Mouse (Mus musculus) limb, embryonic 14.5 days (tissue): ENCODE measurements at regions not wholly inside any gene's neighbourhood (a gene's known extent, or its start where the extent isn't known, plus 50 kb on each side); places are given as distances from the start of the nearest gene placed in this dataset.

Experiments used
- ATAC-seq: fragments of 200-750 bp; cut with Nextera tagmentation; 2 replicates; pipeline ENCODE4 v1.8.0; 2017; ENCODE audit warnings: low read depth, moderate number of reproducible peaks, moderate TSS enrichment; ENCODE audit not compliant: low FRiP score
- DNase-seq: peaks from one replicate; pipeline ENCODE4 v3.0.0-alpha.2; 2015; ENCODE audit warnings: low spot score
- H3K27ac ChIP-seq: fragments of 300-500 bp; sonication (generic); replicated peaks from 2 replicates; pipeline ENCODE4 v1.5.1; 2014; ENCODE audit warnings: low read depth, mild to moderate bottlenecking, low read length, moderate library complexity, mixed read lengths
- H3K27me3 ChIP-seq: fragments of 300-500 bp; sonication (generic); 2 replicates; pipeline ENCODE4 v1.6.1; 2014; ENCODE audit warnings: low read length, mixed read lengths; ENCODE audit not compliant: control insufficient read depth, insufficient read depth
- H3K36me3 ChIP-seq: fragments of 300-500 bp; sonication (generic); 2 replicates; pipeline ENCODE4 v1.6.1; 2014; ENCODE audit warnings: mild to moderate bottlenecking, low read length, moderate library complexity, mixed read lengths; ENCODE audit not compliant: control insufficient read depth, insufficient read depth
- H3K4me1 ChIP-seq: fragments of 300-500 bp; sonication (generic); 2 replicates; pipeline ENCODE4 v1.6.1; 2014; ENCODE audit warnings: antibody characterized with exemption, low read length, mixed read lengths; ENCODE audit not compliant: control insufficient read depth, insufficient read depth
- H3K4me2 ChIP-seq: fragments of 300-500 bp; sonication (generic); replicated peaks from 2 replicates; pipeline ENCODE4 v1.6.1; 2014; ENCODE audit warnings: low read depth, mild to moderate bottlenecking, low read length, moderate library complexity; ENCODE audit not compliant: severe bottlenecking
- H3K4me3 ChIP-seq: fragments of 300-500 bp; sonication (generic); replicated peaks from 2 replicates; pipeline ENCODE4 v1.5.1; 2014; ENCODE audit warnings: low read length
- H3K9ac ChIP-seq: fragments of 300-500 bp; sonication (generic); 2 replicates; pipeline ENCODE4 v1.6.1; 2014; ENCODE audit warnings: mild to moderate bottlenecking, low read depth, low read length, moderate library complexity; ENCODE audit not compliant: severe bottlenecking
- H3K9me3 ChIP-seq: fragments of 300-500 bp; sonication (generic); 2 replicates; pipeline ENCODE4 v1.6.1; 2016; ENCODE audit warnings: low read length; ENCODE audit not compliant: control insufficient read depth
- POLR2A ChIP-seq: fragments of 200-500 bp; IDR thresholded peaks from 2 replicates; pipeline ENCODE4 v1.8.0; 2012; ENCODE audit warnings: inconsistent platforms, mild to moderate bottlenecking, moderate library complexity, borderline replicate concordance; ENCODE audit not compliant: insufficient read depth, insufficient read length; ENCODE audit errors: extremely low read depth
- WGBS: fragments of 180-500 bp; shearing (Covaris S2); extraction: QIAGEN DNeasy Blood & Tissue Kit; methylation state at CpG from one replicate; pipeline ENCODE4 v1.1.7; 2014; 5-methylcytosine and 5-hydroxymethylcytosine counted together

DNA sequence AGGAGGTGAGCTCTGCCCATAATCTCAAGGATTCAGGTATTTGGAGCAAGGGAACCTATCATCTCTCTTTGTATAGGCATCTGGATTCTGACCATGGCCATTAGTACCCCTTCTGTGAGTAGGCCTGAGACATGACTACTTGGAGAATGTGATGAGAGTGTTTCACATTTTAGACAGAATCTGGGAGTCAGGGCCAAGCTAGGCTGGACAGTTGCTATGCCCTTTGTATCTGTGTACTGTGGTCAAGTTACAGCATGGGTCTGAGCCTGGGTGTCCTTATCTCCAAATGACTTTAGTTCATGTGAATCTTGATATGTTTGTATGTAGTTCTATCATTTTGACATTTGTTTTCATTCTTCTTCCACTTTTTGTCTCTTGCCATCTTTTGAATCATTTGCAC lies 336.3 kb upstream of the Gm21798 start:
- H3K4me1 ChIP-seq: no peaks in the 10 kb centered on the region
- no peak for ATAC-seq

DNA sequence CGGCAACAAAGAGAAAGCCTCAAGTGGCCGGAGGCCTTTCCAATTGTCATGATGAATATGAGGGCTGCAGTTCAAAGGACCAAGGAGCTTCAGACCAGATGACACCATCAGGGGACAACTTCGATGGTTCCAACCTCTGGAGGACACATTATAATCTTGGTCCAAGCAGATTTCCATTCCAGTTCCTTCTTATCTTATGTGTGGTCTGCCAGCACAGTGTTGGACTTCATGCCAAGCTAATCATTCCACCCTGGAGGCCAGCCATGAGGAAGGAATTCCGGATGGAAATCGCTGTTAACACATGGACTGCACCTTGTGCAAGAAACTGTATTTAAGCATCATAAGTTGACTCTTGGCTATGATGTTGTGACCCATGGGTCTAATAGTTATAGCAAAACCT lies 334.5 kb upstream of the Gm21798 start:
- Histone ChIP-seq H3K9ac (no peak overlapping the region), H3K27ac (no peak overlapping the region), H3K9me3 (no peaks in the 10 kb centered on the region), H3K4me2 (no peak overlapping the region), H3K36me3 (no peaks in the 10 kb centered on the region), H3K4me3 (no peak overlapping the region), H3K4me1 (no peaks in the 10 kb centered on the region), H3K27me3 (no peaks in the 10 kb centered on the region)
- 79% methylated on average over 5 of the region's 5 CpGs for WGBS
- DNase-seq (no peak), ATAC-seq (no peak)
- no peak for TF ChIP-seq POLR2A

More for the DNA sequence above, 336.3 kb upstream of the Gm21798 start:
- Histone ChIP-seq H3K4me2 (no peak overlapping the region), H3K9me3 (no peaks in the 10 kb centered on the region), H3K27ac (no peak overlapping the region), H3K4me3 (no peak overlapping the region), H3K27me3 (no peaks in the 10 kb centered on the region), H3K36me3 (no peaks in the 10 kb centered on the region), H3K9ac (no peak overlapping the region)
- no peak for TF ChIP-seq POLR2A
- DNase-seq: no peak

DNA sequence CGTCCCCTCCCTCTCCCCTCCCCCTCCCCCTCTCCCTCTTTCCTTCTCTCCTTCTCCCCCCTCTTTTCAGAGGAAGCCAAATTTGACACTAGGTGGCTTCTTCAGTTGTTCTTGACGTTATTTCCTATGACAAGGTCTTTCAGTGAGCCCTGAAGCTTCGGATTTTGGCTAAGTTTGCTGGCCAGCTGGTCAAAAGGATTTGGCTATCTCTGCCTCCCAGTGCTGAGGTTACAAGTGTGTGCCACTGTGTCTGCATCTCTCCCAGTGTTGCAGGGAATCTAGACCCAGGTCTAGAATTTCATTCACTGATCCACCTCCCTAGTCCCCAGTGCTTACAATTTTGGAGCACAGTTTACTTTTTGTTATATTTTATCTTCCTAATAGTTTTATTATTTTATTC lies 329.7 kb upstream of the Gm21798 start:
- Histone ChIP-seq H3K4me3 (no peak overlapping the region), H3K4me2 (no peak overlapping the region), H3K4me1 (no peaks in the 10 kb centered on the region), H3K27me3 (no peaks in the 10 kb centered on the region), H3K27ac (no peak overlapping the region), H3K9me3 (no peaks in the 10 kb centered on the region), H3K36me3 (no peaks in the 10 kb centered on the region), H3K9ac (no peak overlapping the region)
- no peak for TF ChIP-seq POLR2A
- WGBS: 34% methylated on average over 2 of the region's 3 CpGs
- no peak for DNase-seq
- no peak for ATAC-seq

DNA sequence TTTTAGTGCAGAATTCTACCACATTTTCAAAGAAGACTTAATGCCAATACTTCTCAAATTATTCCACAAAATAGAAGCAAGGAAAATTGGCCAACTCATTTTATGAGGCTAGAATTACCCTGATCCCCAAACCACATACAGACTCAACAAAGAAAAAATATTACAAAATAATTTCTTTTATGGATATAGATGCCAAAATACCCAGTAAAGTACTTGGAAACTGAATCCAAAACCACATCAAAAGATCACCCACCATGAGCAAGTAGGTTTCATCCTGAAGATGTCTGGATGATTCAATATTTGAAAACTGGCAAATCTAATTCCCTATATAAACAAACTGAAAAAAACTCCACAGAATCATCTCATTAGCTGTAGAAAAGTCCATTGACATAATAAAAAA lies 316.7 kb upstream of the Gm21798 start:
- Histone ChIP-seq H3K4me2 (no peak overlapping the region), H3K27ac (no peak overlapping the region), H3K9ac (no peak overlapping the region), H3K27me3 (no peaks in the 10 kb centered on the region), H3K4me1 (no peaks in the 10 kb centered on the region), H3K9me3 (no peaks in the 10 kb centered on the region), H3K36me3 (no peaks in the 10 kb centered on the region), H3K4me3 (no peak overlapping the region)
- ATAC-seq (no peak), DNase-seq (no peak)
- TF ChIP-seq POLR2A: no peak

DNA sequence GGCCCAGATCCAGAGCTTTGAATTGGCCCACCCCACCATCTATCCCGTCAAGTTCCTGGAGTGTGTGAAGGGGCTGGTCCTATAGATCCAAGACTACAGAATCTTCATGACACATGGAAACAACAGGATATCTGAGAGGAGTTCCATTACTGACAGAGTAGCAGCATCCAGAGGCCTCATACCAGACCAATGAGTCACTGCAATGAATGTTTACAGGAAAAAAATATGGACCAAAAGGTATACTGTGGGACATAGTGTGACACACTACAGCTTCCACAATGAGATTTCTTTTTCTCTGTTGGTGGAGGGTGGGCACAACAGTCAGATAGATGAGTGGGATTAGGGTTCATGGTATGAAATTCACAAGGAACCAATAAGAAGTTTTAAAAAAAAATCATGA lies 316.0 kb upstream of the Gm21798 start:
- Histone ChIP-seq H3K9ac (no peak overlapping the region), H3K27ac (no peak overlapping the region), H3K4me3 (no peak overlapping the region), H3K27me3 (no peaks in the 10 kb centered on the region), H3K4me2 (no peak overlapping the region), H3K9me3 (no peaks in the 10 kb centered on the region), H3K4me1 (no peaks in the 10 kb centered on the region), H3K36me3 (no peaks in the 10 kb centered on the region)
- no peak for DNase-seq
- ATAC-seq: no peak
- no peak for TF ChIP-seq POLR2A
- 95% methylated on average over 1 of the region's 1 CpGs for WGBS

DNA sequence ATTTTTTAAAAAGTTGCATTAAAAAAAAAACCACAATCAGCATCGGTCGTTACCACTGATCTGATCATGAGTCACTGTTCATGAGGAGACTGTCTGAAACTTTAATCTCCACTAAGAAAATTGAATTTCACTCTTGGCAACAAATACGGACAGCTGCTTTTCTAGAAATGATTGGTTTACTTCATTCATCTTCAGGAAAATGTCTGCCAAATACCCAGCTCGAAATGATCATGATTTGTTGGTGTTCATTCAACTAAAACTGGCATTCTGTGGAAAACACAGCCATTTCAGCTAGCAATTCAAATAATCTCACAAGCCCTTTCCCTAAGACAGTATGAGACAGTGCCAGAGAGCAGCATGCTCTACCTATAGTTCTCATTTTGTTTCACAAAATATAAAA lies 312.7 kb upstream of the Gm21798 start:
- ATAC-seq (no peak), DNase-seq (no peak)
- Histone ChIP-seq H3K27me3 (no peaks in the 10 kb centered on the region), H3K9me3 (no peaks in the 10 kb centered on the region), H3K27ac (no peak overlapping the region), H3K4me1 (no peaks in the 10 kb centered on the region), H3K9ac (no peak overlapping the region), H3K36me3 (no peaks in the 10 kb centered on the region), H3K4me3 (no peak overlapping the region), H3K4me2 (no peak overlapping the region)
- TF ChIP-seq POLR2A: no peak
- WGBS: 83% methylated on average over 4 of the region's 4 CpGs
